Mouse (Mus musculus): ENCODE measurements around the gene Jakmip3. TPM values are rescaled to one million over a fixed set of nuclear protein-coding genes. Genes with fewer than 3 reads are reported as not detected.

Jakmip3 gene
- total and polyA plus RNA-seq, 3 experiments: 0.11 TPM; not detected in 2

- Histone ChIP-seq H3K9me3 (replicated peaks) (peaks cover 24% of the 10 kb centered on the region), H3K4me3 (ENCODE audit: low read depth, low read length) (no peak overlapping the region), H3K27me3 (ENCODE audit: insufficient read depth, low read length) (no peaks in the 10 kb centered on the region), H3K4me1 (ENCODE audit: insufficient read depth, low read depth, low read length) (no peaks in the 10 kb centered on the region), H3K36me3 (replicated peaks) (no peaks in the 10 kb centered on the region)
- TF ChIP-seq POLR2AphosphoS5 (IDR thresholded peaks at IDR 0.05; ENCODE audit: insufficient replicate concordance, low read depth, low read length) (no peak), GATA1 (IDR thresholded peaks at IDR 0.05; ENCODE audit: borderline replicate concordance, low read length) (no peak), GATA2 (IDR thresholded peaks at IDR 0.05; ENCODE audit: borderline replicate concordance, low read depth, low read length) (no peak), TAL1 (conservative IDR thresholded peaks at IDR 0.05; ENCODE audit: low read depth, low read length) (no peak), CTCF (IDR thresholded peaks at IDR 0.05; ENCODE audit: low read depth, low read length) (no peak)
- DNase-seq (ENCODE audit: low spot score) (no peak), ATAC-seq (ENCODE audit: extremely low read depth, insufficient number of reproducible peaks, low FRiP score, poor library complexity, severe bottlenecking) (no peak)
These were observed 296 bp upstream of the Jakmip3 start for GRCm38 (mm10) chr7:138940256-138940611.

GRCm38 (mm10) chr7:138941571-138941970 lies 1.0 kb downstream of the Jakmip3 start:
- Histone ChIP-seq H3K9me3 (replicated peaks) (peaks cover 21% of the 10 kb centered on the region), H3K36me3 (replicated peaks) (no peaks in the 10 kb centered on the region), H3K4me1 (ENCODE audit: insufficient read depth, low read depth, low read length) (no peaks in the 10 kb centered on the region), H3K4me3 (ENCODE audit: low read depth, low read length) (no peak overlapping the region), H3K27me3 (ENCODE audit: insufficient read depth, low read length) (no peaks in the 10 kb centered on the region)
- no peak for TF ChIP-seq GATA1 (IDR thresholded peaks at IDR 0.05; ENCODE audit: borderline replicate concordance, low read length)
- TF ChIP-seq CTCF (IDR thresholded peaks at IDR 0.05; ENCODE audit: low read depth, low read length): no peak
- TF ChIP-seq POLR2AphosphoS5 (IDR thresholded peaks at IDR 0.05; ENCODE audit: insufficient replicate concordance, low read depth, low read length): no peak
- no peak for TF ChIP-seq TAL1 (conservative IDR thresholded peaks at IDR 0.05; ENCODE audit: low read depth, low read length)
- no peak for TF ChIP-seq GATA2 (IDR thresholded peaks at IDR 0.05; ENCODE audit: borderline replicate concordance, low read depth, low read length)
- DNase-seq (ENCODE audit: low spot score) (no peak), ATAC-seq (ENCODE audit: extremely low read depth, insufficient number of reproducible peaks, low FRiP score, poor library complexity, severe bottlenecking) (no peak)

- ATAC-seq (ENCODE audit: extremely low read depth, insufficient number of reproducible peaks, low FRiP score, poor library complexity, severe bottlenecking): no peak
- Histone ChIP-seq H3K4me1 (ENCODE audit: insufficient read depth, low read depth, low read length) (no peaks in the 10 kb centered on the region), H3K36me3 (replicated peaks) (no peaks in the 10 kb centered on the region), H3K27me3 (ENCODE audit: insufficient read depth, low read length) (no peaks in the 10 kb centered on the region), H3K4me3 (ENCODE audit: low read depth, low read length) (no peak overlapping the region), H3K9me3 (replicated peaks) (peaks cover 21% of the 10 kb centered on the region)
- TF ChIP-seq GATA2 (IDR thresholded peaks at IDR 0.05; ENCODE audit: borderline replicate concordance, low read depth, low read length): no peak
- no peak for TF ChIP-seq TAL1 (conservative IDR thresholded peaks at IDR 0.05; ENCODE audit: low read depth, low read length)
- TF ChIP-seq POLR2AphosphoS5 (IDR thresholded peaks at IDR 0.05; ENCODE audit: insufficient replicate concordance, low read depth, low read length): no peak
- no peak for TF ChIP-seq GATA1 (IDR thresholded peaks at IDR 0.05; ENCODE audit: borderline replicate concordance, low read length)
- no peak for TF ChIP-seq CTCF (IDR thresholded peaks at IDR 0.05; ENCODE audit: low read depth, low read length)
- no peak for DNase-seq (ENCODE audit: low spot score)
These were observed 1.8 kb downstream of the Jakmip3 start for GRCm38 (mm10) chr7:138942301-138942700.

- H3K27me3 ChIP-seq (ENCODE audit: insufficient read depth, low read length): no peaks in the 10 kb centered on the region
These were observed 5.1 kb downstream of the Jakmip3 start for GRCm38 (mm10) chr7:138945668-138946067.

GRCm38 (mm10) chr7:138947741-138948140 lies 7.2 kb downstream of the Jakmip3 start:
- ATAC-seq (ENCODE audit: extremely low read depth, insufficient number of reproducible peaks, low FRiP score, poor library complexity, severe bottlenecking): no peak
- no peak for DNase-seq (ENCODE audit: low spot score)
- H3K27me3 ChIP-seq (ENCODE audit: insufficient read depth, low read length): no peaks in the 10 kb centered on the region
- H3K4me3 ChIP-seq (ENCODE audit: low read depth, low read length): no peak overlapping the region
- no peaks in the 10 kb centered on the region for H3K36me3 ChIP-seq (replicated peaks)
- TF ChIP-seq POLR2AphosphoS5 (IDR thresholded peaks at IDR 0.05; ENCODE audit: insufficient replicate concordance, low read depth, low read length) (no peak), TAL1 (conservative IDR thresholded peaks at IDR 0.05; ENCODE audit: low read depth, low read length) (no peak), GATA1 (IDR thresholded peaks at IDR 0.05; ENCODE audit: borderline replicate concordance, low read length) (no peak), GATA2 (IDR thresholded peaks at IDR 0.05; ENCODE audit: borderline replicate concordance, low read depth, low read length) (no peak), CTCF (IDR thresholded peaks at IDR 0.05; ENCODE audit: low read depth, low read length) (no peak)
- no peaks in the 10 kb centered on the region for H3K4me1 ChIP-seq (ENCODE audit: insufficient read depth, low read depth, low read length)
- 0 out of 2 replicates have a peak, but pooled peaks cover 2% of the 10 kb centered on the region for H3K9me3 ChIP-seq (replicated peaks)

More at GRCm38 (mm10) chr7:138945668-138946067, 5.1 kb downstream of the Jakmip3 start:
- no peak for TF ChIP-seq GATA1 (IDR thresholded peaks at IDR 0.05; ENCODE audit: borderline replicate concordance, low read length)
- TF ChIP-seq GATA2 (IDR thresholded peaks at IDR 0.05; ENCODE audit: borderline replicate concordance, low read depth, low read length): no peak
- TF ChIP-seq CTCF (IDR thresholded peaks at IDR 0.05; ENCODE audit: low read depth, low read length): no peak
- no peak for TF ChIP-seq POLR2AphosphoS5 (IDR thresholded peaks at IDR 0.05; ENCODE audit: insufficient replicate concordance, low read depth, low read length)
- TF ChIP-seq TAL1 (conservative IDR thresholded peaks at IDR 0.05; ENCODE audit: low read depth, low read length): no peak
- no peaks in the 10 kb centered on the region for H3K36me3 ChIP-seq (replicated peaks)
- H3K4me1 ChIP-seq (ENCODE audit: insufficient read depth, low read depth, low read length): no peaks in the 10 kb centered on the region
- DNase-seq (ENCODE audit: low spot score) (no peak), ATAC-seq (ENCODE audit: extremely low read depth, insufficient number of reproducible peaks, low FRiP score, poor library complexity, severe bottlenecking) (no peak)
- H3K4me3 ChIP-seq (ENCODE audit: low read depth, low read length): no peak overlapping the region
- peaks cover 10% of the 10 kb centered on the region for H3K9me3 ChIP-seq (replicated peaks)

- 0 out of 2 replicates have a peak, but pooled peaks cover 2% of the 10 kb centered on the region for H3K9me3 ChIP-seq (replicated peaks)
- no peak for TF ChIP-seq GATA1 (IDR thresholded peaks at IDR 0.05; ENCODE audit: borderline replicate concordance, low read length)
- TF ChIP-seq TAL1 (conservative IDR thresholded peaks at IDR 0.05; ENCODE audit: low read depth, low read length): no peak
- no peak for TF ChIP-seq GATA2 (IDR thresholded peaks at IDR 0.05; ENCODE audit: borderline replicate concordance, low read depth, low read length)
- no peak for TF ChIP-seq CTCF (IDR thresholded peaks at IDR 0.05; ENCODE audit: low read depth, low read length)
- TF ChIP-seq POLR2AphosphoS5 (IDR thresholded peaks at IDR 0.05; ENCODE audit: insufficient replicate concordance, low read depth, low read length): no peak
- H3K36me3 ChIP-seq (replicated peaks): no peaks in the 10 kb centered on the region
- ATAC-seq (ENCODE audit: extremely low read depth, insufficient number of reproducible peaks, low FRiP score, poor library complexity, severe bottlenecking): no peak
- H3K4me1 ChIP-seq (ENCODE audit: insufficient read depth, low read depth, low read length): no peaks in the 10 kb centered on the region
- no peak for DNase-seq (ENCODE audit: low spot score)
- no peak overlapping the region for H3K4me3 ChIP-seq (ENCODE audit: low read depth, low read length)
- H3K27me3 ChIP-seq (ENCODE audit: insufficient read depth, low read length): no peaks in the 10 kb centered on the region
These were observed 7.8 kb downstream of the Jakmip3 start for GRCm38 (mm10) chr7:138948309-138948708.
